Mouse (Mus musculus) fibroblast of lung, adult 2 months (primary cell): ENCODE measurements around the gene Hectd2.

Experiments used
- DNase-seq: peaks from one replicate; pipeline ENCODE4 v3.0.0-alpha.2; 2011; ENCODE audit warnings: low read depth

Gene Hectd2

GRCm38 (mm10) chr19:36646132-36646828, 91.8 kb downstream of the Hectd2 start:
- DNase-seq = peak; percentile 24

GRCm38 (mm10) chr19:36652686-36653085, 98.2 kb downstream of the Hectd2 start:
- no peak for DNase-seq

- DNase-seq = no peak
Measured at GRCm38 (mm10) chr19:36662734-36663133, 108.3 kb downstream of the Hectd2 start.

- DNase-seq = no peak
Measured at GRCm38 (mm10) chr19:36663918-36664317, 109.5 kb downstream of the Hectd2 start.

- no peak for DNase-seq
Measured at GRCm38 (mm10) chr19:36664417-36664816, 110.0 kb downstream of the Hectd2 start.

GRCm38 (mm10) chr19:36665206-36665605, 110.8 kb downstream of the Hectd2 start:
- DNase-seq = no peak

GRCm38 (mm10) chr19:36665641-36666040, 111.2 kb downstream of the Hectd2 start:
- no peak for DNase-seq

GRCm38 (mm10) chr19:36666471-36666870, 112.0 kb downstream of the Hectd2 start:
- DNase-seq = no peak

- no peak for DNase-seq
Measured at GRCm38 (mm10) chr19:36667368-36667767, 112.9 kb downstream of the Hectd2 start.

GRCm38 (mm10) chr19:36668098-36668497, 113.7 kb downstream of the Hectd2 start:
- DNase-seq = no peak

GRCm38 (mm10) chr19:36668881-36669639, 114.6 kb downstream of the Hectd2 start:
- DNase-seq = no peak

GRCm38 (mm10) chr19:36669720-36670451, 115.4 kb downstream of the Hectd2 start:
- no peak for DNase-seq
